Mouse (Mus musculus) intestine, embryonic 15.5 days (tissue): ENCODE data around the gene Trim15. TPM values are rescaled to one million over a fixed set of nuclear protein-coding genes. Genes with fewer than 3 reads are reported as not detected.
"Not testable (repeated sequence)": the region's sequence is repeated elsewhere in the genome, so short reads cannot be mapped to it uniquely, and the experiment has no call there.

ENCODE experiments used
- ATAC-seq: fragments of 200-750 bp; cut with Nextera tagmentation; 2 replicates; pipeline ENCODE4 v1.8.0; 2017; ENCODE audit warnings: moderate TSS enrichment, moderate library complexity
- H3K27ac ChIP-seq: fragments of 300-500 bp; sonication (generic); 2 replicates; pipeline ENCODE4 v1.5.1; 2015; ENCODE audit warnings: mild to moderate bottlenecking, inconsistent platforms
- H3K27me3 ChIP-seq: fragments of 300-500 bp; sonication (generic); replicated peaks from 2 replicates; pipeline ENCODE4 v1.6.1; 2015; ENCODE audit warnings: inconsistent platforms
- H3K36me3 ChIP-seq: fragments of 300-500 bp; sonication (generic); 2 replicates; pipeline ENCODE4 v1.6.1; 2015; ENCODE audit warnings: inconsistent platforms
- H3K4me1 ChIP-seq: fragments of 300-500 bp; sonication (generic); replicated peaks from 2 replicates; pipeline ENCODE4 v1.6.1; 2015; ENCODE audit warnings: inconsistent platforms
- H3K4me2 ChIP-seq: fragments of 300-500 bp; sonication (generic); replicated peaks from 2 replicates; pipeline ENCODE4 v1.6.1; 2015; ENCODE audit warnings: mild to moderate bottlenecking, inconsistent platforms
- H3K4me3 ChIP-seq: fragments of 300-500 bp; sonication (generic); replicated peaks from 2 replicates; pipeline ENCODE4 v1.5.1; 2015; ENCODE audit warnings: inconsistent platforms
- H3K9ac ChIP-seq: fragments of 300-500 bp; sonication (generic); 2 replicates; pipeline ENCODE4 v1.6.1; 2015; ENCODE audit warnings: inconsistent platforms
- H3K9me3 ChIP-seq: fragments of 300-500 bp; sonication (generic); 2 replicates; pipeline ENCODE4 v1.6.1; 2016; ENCODE audit warnings: inconsistent platforms
- WGBS: fragments of 180-500 bp; shearing (Covaris S2); methylation state at CpG from one replicate; pipeline ENCODE4 v1.1.7; 2015; 5-methylcytosine and 5-hydroxymethylcytosine counted together
- polyA plus RNA-seq: library from polyadenylated mRNA; unstranded; fragments of >200 nt; fragmentation: Nextera tagmentation; extraction: Ambion mirVana; gene quantifications from 2 replicates; pipeline ENCODE4 v1.2.1, GENCODE M21; 2015

Gene Trim15
- polyA plus RNA-seq, 1 experiment from 2014 or later = 4.6 TPM

DNA sequence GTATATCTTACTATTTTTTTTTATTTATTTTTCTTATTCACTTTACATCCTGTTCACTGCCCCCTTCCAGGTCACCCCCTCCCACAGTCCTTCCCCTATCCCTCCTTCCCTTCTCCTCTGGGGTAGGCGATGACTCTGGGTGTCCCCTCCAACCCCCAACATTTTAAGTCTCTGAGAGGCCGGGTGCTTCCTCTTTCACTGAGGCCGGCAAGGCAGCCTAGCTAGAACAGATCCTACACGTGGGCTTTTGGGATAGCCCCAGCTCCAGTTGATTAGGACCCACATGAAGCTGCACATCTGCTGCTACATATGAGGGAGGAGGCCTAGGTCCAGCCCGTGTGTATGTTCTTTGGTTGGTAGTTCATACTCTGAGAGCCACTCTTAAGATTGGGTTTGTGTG lies 28.0 kb downstream of the Trim15 start:
- 79% methylated on average over 5 of the region's 5 CpGs for WGBS
- H3K27ac ChIP-seq = no peak overlapping the region
- no peak overlapping the region for H3K4me3 ChIP-seq
- H3K4me1 ChIP-seq = peaks cover 12% of the 10 kb centered on the region; the same call in 1 of the 2 replicates
- no peaks in the 10 kb centered on the region for H3K27me3 ChIP-seq
- no peak overlapping the region for H3K9ac ChIP-seq
- ATAC-seq = no peak
- H3K36me3 ChIP-seq = no peaks in the 10 kb centered on the region
- H3K4me2 ChIP-seq = no peak overlapping the region
- no peaks in the 10 kb centered on the region for H3K9me3 ChIP-seq

DNA sequence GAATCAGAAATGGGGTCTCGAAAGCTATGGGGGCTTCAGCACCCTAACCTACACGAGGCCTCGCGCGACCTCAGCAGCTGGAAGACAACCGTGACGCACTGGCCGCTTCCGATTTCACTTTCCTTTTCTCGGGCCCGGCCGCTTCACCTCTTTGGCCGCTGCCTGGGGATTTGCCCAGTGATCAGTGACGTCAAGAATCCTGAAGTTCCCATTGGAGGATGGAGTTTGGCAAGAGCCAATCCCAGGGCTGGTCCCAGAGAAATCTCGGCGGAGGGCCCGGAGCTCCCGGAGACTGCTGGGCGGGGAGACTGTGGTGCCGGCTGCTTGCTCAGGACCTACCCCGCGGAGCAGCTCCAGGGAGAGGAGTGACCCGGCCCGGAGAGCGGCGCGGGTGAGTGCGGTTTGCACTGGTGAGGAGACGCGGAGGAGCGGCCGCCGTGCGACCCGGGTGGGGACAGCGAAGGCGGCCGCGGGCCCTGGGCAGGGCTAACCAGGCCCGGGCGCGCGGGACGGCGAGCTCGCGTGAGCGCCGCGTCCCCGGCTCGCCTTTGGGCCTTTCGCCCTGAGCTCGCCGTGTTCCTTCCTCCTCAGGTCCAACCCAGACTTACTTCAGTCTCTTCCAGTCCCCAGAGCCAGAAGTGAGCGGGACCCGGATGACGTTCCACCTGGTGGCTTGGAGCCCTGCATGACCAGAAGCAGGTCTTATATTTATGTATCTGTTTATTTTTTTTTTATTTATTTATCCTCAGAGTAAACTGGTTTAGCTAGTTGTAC lies 29.9 kb downstream of the Trim15 start, which contains the start of gene Trim26:
Gene Trim26 (plus strand): TSS at position 261 of the 774 bp plus-strand sequence.
- Histone ChIP-seq H3K27me3 (no peaks in the 10 kb centered on the region), H3K9ac (peak within 1 kb of the TSS; percentile 88), H3K27ac (peak within 1 kb of the TSS; percentile 98), H3K9me3 (no peaks in the 10 kb centered on the region), H3K4me1 (peaks cover 8% of the 10 kb centered on the region; the same call in 1 of the 2 replicates), H3K4me3 (peak within 1 kb of the TSS; percentile 78), H3K36me3 (no peaks in the 10 kb centered on the region), H3K4me2 (peak within 1 kb of the TSS; percentile 68)
- under 1% methylated on average over 58 of the region's 58 CpGs for WGBS
- ATAC-seq = peak; percentile 97

DNA sequence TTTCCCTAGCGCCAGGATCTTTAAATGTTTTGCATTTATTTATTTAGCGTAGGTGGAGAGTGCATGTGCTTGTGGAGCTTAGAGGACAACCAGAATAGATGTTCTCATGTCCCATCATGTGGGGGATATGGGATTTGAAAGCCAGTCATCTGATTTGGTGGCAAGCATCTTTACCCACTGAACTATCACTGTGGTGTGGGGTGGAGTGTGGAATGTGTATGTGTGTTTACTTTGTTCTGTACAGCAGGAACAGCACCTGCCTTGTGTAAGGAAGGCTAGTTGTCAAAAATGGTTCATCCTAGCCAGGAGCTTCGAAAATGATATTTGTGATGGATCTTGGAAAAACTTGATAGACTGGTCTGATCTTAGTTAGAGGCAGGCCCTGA lies 30.6 kb downstream of the Trim15 start:
- peak overlapping the region; percentile 78 for H3K4me3 ChIP-seq

DNA sequence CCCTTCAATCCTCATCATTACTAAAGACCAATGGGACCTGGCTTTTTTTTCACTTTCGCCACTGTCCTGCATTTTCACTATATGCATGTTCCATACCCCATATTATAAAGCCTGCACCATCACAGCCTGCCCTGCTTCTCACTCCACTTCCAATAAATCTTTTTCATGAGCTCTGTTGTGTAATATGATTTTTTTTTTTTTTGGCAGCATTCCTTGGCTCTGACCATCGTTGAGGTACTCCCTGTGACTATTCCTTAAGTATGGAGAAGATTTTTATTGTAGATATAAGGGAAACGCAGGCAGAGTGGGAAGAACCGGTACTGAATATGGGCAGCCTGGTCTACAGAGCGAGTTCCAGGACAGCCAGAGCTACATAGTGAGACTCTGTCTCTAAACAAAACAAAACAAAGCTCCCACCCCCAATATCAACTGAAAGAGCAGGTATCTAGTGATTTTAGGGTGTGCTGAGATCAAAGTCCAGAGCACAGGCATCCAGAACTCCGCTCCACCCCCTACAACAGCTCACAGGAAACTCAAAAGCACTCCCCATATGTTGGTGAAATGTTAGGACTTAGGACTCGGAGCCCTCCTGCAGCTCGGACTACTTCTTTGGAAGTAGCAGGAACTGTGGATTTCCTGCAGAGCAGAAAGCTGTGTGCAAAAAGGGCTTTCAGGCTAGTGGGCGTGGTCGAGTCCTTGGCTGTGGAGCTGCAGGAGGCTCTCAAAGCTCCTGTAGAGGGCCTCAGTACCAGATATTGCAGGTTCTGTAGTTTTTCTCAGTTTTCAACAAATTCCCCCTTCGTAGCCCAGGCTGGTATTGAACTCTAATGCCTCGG lies 31.2 kb downstream of the Trim15 start:
- Histone ChIP-seq H3K9ac (no peak overlapping the region), H3K9me3 (no peaks in the 10 kb centered on the region), H3K4me2 (peak overlapping the region; percentile 68), H3K4me1 (peaks cover 8% of the 10 kb centered on the region; the same call in 1 of the 2 replicates), H3K27me3 (no peaks in the 10 kb centered on the region), H3K36me3 (no peaks in the 10 kb centered on the region), H3K27ac (peak overlapping the region; percentile 98), H3K4me3 (peak overlapping the region; percentile 78; the same call in 1 of the 2 replicates)
- ATAC-seq = peak; percentile 55
- 27% methylated on average over 12 of the region's 12 CpGs for WGBS

More for the DNA sequence above, 30.6 kb downstream of the Trim15 start:
- no peaks in the 10 kb centered on the region for H3K27me3 ChIP-seq
- H3K9ac ChIP-seq = peak overlapping the region; percentile 42
- 17% methylated on average over 3 of the region's 3 CpGs for WGBS
- peak; percentile 29 for ATAC-seq
- peak overlapping the region; percentile 98 for H3K27ac ChIP-seq
- H3K4me1 ChIP-seq = peaks cover 8% of the 10 kb centered on the region; the same call in 1 of the 2 replicates
- H3K4me2 ChIP-seq = peak overlapping the region; percentile 68
- no peaks in the 10 kb centered on the region for H3K36me3 ChIP-seq
- H3K9me3 ChIP-seq = no peaks in the 10 kb centered on the region

DNA sequence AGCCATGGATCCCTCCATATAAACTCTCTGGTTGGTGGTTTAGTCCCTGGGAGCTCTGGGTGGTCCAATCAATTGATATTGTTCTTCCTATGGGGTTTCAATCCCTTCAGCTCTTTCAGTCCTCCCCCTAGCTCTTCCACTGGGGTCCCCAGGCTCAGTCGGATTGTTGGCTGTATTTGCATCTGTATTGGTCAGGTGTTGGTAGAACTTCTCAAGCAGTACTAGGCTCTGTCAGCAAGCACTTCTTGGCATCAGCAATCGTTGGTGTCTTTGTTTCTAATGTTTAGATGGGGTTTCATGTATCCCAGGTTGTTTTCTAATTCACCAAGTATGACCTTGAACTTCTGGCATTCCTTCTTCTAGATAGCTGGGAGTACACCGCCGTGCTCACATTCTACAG lies 34.3 kb downstream of the Trim15 start:
- H3K27ac ChIP-seq = no peak overlapping the region
- no peak overlapping the region for H3K9ac ChIP-seq
- no peak for ATAC-seq
- H3K9me3 ChIP-seq = no peaks in the 10 kb centered on the region
- WGBS = 56% methylated on average over 4 of the region's 4 CpGs
- H3K27me3 ChIP-seq = no peaks in the 10 kb centered on the region
- H3K4me3 ChIP-seq = no peak overlapping the region
- no peaks in the 10 kb centered on the region for H3K36me3 ChIP-seq
- peaks cover 8% of the 10 kb centered on the region; the same call in 1 of the 2 replicates for H3K4me1 ChIP-seq
- no peak overlapping the region for H3K4me2 ChIP-seq

DNA sequence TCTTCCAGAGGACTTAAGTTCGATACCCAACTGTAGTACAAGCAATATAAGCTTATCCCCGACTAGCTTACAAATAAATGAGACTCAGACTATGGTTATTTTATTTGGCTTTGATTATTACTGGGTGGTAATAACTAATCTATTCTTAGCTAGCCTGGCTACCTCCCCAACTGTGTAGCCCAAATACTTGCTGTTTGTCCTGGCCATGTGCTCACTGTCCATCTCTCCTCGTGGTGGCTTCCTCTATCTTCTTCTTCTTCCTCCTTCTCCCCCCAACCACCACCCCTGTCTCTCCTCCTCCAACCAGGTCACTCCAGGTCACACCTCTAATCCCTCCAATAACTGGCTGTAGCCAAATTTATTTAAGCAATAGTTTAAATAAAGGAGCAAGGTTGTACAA lies 36.5 kb downstream of the Trim15 start:
- Histone ChIP-seq H3K27me3 (no peaks in the 10 kb centered on the region), H3K4me2 (no peak overlapping the region), H3K27ac (no peak overlapping the region), H3K36me3 (no peaks in the 10 kb centered on the region), H3K9ac (no peak overlapping the region), H3K9me3 (no peaks in the 10 kb centered on the region), H3K4me3 (no peak overlapping the region), H3K4me1 (no peaks in the 10 kb centered on the region)
- WGBS = 82% methylated on average over 3 of the region's 3 CpGs
- ATAC-seq = no peak

DNA sequence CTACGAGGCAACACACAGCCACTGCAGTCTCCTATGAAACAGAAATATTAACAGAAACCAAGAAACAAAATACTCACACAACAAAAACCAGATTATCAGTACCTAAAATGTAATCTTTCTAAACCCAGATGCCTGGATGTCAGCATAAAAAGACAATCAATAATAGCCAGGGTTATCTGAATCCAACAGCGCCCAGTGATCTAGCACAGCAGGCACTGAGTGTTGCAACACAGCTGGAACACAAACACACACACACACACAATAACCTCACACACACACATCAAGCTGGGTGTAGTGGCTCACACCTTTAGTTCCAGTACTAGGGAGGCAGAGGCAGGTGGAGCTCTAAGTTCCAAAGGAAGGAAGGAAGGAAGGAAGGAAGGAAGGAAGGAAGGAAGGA lies 38.5 kb downstream of the Trim15 start:
- H3K9me3 ChIP-seq = no peaks in the 10 kb centered on the region
- no peaks in the 10 kb centered on the region for H3K4me1 ChIP-seq
- H3K27me3 ChIP-seq = no peaks in the 10 kb centered on the region
- H3K4me3 ChIP-seq = no peak overlapping the region
- H3K36me3 ChIP-seq = no peaks in the 10 kb centered on the region
- 68% methylated on average over 2 of the region's 2 CpGs for WGBS
- no peak for ATAC-seq
- H3K4me2 ChIP-seq = no peak overlapping the region
- H3K27ac ChIP-seq = no peak overlapping the region
- no peak overlapping the region for H3K9ac ChIP-seq

DNA sequence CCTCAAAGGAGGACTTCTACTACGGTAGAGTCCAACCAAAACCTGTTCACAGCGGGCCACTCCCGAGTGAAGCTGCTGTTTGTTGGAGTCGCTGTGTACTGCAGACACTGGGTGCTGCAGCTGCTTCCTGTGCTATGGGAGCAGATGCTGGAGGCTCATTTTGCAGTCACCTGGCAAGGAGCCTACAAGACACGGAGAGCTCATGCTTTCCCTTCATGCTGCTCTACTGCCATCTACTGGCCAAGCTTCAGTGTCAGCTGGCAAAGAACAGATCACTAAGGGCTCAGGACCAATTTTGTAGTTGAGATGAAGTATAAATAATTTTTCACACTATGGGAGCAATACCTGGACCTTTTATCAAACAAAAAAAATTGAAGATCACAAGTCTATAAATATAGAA lies 41.0 kb downstream of the Trim15 start:
- not testable (repeated sequence) for H3K4me1 ChIP-seq, H3K27ac ChIP-seq, H3K4me3 ChIP-seq, H3K9me3 ChIP-seq, H3K4me2 ChIP-seq, H3K27me3 ChIP-seq, H3K36me3 ChIP-seq, H3K9ac ChIP-seq
- peak; percentile 90 for ATAC-seq
- WGBS = 12% methylated on average over 5 of the region's 5 CpGs

DNA sequence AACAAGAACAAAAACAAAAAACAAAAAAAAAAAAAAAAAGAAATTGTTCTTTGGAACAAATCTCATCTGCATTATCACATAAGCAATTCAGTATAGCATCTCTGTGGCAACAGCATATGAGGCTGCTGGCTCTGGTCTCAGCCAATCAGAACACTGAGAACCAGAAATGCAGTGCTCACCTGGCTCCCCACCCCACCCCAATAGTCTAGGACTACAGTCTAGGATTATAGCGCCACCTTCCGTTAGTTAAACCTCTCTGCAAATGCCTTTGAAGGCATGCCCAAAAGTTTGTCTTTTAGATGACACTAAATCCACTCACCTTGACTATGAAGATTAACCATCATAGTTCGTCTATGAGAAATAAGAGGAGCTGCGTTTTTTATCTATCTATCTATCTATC lies 41.5 kb downstream of the Trim15 start:
- no peaks in the 10 kb centered on the region for H3K27me3 ChIP-seq
- H3K9me3 ChIP-seq = no peaks in the 10 kb centered on the region
- 26% methylated on average over 4 of the region's 4 CpGs for WGBS
- H3K27ac ChIP-seq = no peak overlapping the region
- H3K9ac ChIP-seq = no peak overlapping the region
- H3K4me3 ChIP-seq = no peak overlapping the region
- peak; percentile 67 for ATAC-seq
- no peaks in the 10 kb centered on the region for H3K36me3 ChIP-seq
- no peak overlapping the region for H3K4me2 ChIP-seq
- no peaks in the 10 kb centered on the region for H3K4me1 ChIP-seq

DNA sequence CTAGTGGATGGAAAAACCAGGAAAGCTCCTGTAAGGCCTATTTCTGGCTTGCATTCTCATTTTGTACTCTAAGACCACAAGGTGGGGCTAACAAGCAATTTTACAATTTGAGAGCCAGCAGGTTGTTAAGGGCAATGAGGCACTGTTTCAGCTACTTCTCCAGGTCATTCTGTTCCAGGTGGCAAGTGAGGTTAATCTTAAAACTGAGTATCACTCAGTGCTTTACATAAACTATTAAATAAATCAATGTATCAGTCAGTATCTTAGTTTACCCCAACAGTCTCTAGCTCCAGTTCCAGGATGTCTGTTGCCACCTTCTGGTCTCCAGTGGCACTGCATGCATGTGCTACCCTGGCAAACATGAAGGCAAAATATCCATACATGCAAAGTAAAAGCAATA lies 43.0 kb downstream of the Trim15 start:
- peak; percentile 42 for ATAC-seq
- H3K4me3 ChIP-seq = no peak overlapping the region

DNA sequence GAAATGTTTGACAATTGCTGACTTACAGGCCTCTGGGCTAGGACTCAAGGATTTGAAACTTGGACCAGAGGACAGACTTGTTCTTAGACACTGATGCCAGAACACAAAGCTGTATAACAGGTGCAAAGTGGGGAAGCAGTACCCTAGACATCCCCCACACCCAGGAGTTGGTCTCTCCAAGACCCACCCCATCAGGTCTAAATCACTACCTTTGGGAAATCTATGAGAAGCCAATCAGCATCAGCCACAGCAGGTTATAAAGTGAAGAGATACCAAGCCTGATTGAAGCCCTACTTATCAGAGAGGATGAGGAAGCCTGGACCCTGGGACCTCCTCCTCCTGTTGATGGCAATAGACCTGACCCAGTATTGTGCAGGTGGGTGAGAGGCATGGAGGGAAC lies 55.1 kb downstream of the Trim15 start, which contains the start of gene H2-M10.6:
Gene H2-M10.6 (plus strand): TSS at position 301 of the 400 bp plus-strand sequence.
- H3K27ac ChIP-seq = no peak within 1 kb of the TSS
- H3K4me2 ChIP-seq = no peak within 1 kb of the TSS
- H3K27me3 ChIP-seq = no peaks in the 10 kb centered on the region
- no peak for ATAC-seq
- no peak within 1 kb of the TSS for H3K4me3 ChIP-seq
- H3K36me3 ChIP-seq = no peaks in the 10 kb centered on the region
- no peaks in the 10 kb centered on the region for H3K9me3 ChIP-seq
- no peak within 1 kb of the TSS for H3K9ac ChIP-seq
- H3K4me1 ChIP-seq = no peaks in the 10 kb centered on the region

More for the DNA sequence above, 43.0 kb downstream of the Trim15 start:
- Histone ChIP-seq H3K4me1 (no peaks in the 10 kb centered on the region), H3K27me3 (no peaks in the 10 kb centered on the region), H3K27ac (no peak overlapping the region), H3K36me3 (no peaks in the 10 kb centered on the region), H3K9me3 (no peaks in the 10 kb centered on the region), H3K4me2 (no peak overlapping the region), H3K9ac (no peak overlapping the region)
